Comparison of ENCODE assay signal across 25 mouse cellular contexts in the genomic region with DNA sequence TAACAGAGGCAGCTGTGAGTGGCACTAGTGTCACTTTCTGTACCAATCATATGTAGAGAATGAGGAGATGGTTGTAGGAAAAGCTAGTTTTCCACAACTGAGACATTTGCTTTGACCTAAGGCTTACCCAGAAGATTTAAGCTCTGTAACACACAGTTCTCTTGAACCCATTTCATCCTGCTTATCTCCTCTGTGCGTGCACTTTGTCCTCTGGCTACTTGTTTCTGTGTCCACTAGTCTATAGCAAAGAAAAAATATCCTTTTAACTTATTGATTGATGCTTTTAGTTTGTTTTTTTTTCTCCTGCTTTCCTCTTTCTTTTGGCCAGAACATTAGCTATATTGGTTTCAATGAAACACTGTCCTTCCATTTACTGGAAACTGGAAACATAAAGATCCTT. TPM values are rescaled to one million over a fixed set of nuclear protein-coding genes. Genes with fewer than 3 reads are reported as not detected.
"Had no signal": no experiment of that assay in that cellular context is flagged by ENCODE, and none has a peak within 500 bp of the region (broad histone marks: within the 10 kb centered on the region; RNA-seq: fewer than 3 reads in every experiment).

No protein-coding gene starts in this region.

- H3K36me3 ChIP-seq: neural tube, embryonic 13.5 days; neural tube, embryonic 15.5 days; stomach, embryonic 15.5 days had no signal

- H3K27me3 ChIP-seq: neural tube, embryonic 13.5 days; neural tube, embryonic 15.5 days; stomach, embryonic 15.5 days had no signal

- H3K4me1 ChIP-seq: neural tube, embryonic 13.5 days; neural tube, embryonic 15.5 days; stomach, embryonic 15.5 days had no signal

- H3K4me2 ChIP-seq: neural tube, embryonic 13.5 days; neural tube, embryonic 15.5 days; stomach, embryonic 15.5 days had no signal

- H3K4me3 ChIP-seq: neural tube, embryonic 13.5 days; neural tube, embryonic 15.5 days; stomach, embryonic 15.5 days had no signal

- H3K27ac ChIP-seq: neural tube, embryonic 13.5 days; neural tube, embryonic 15.5 days; stomach, embryonic 15.5 days; stomach, postnatal 0 days had no signal

- DNase-seq: retina, postnatal 1 day; right cerebral cortex, adult 18-20 months; right cerebral cortex, postnatal 14 days; right cerebral cortex, postnatal 25 days; right cerebral cortex, postnatal 4 days; spleen, adult 18-20 months; thymus, adult 18-20 months; thymus, adult 2 months; thymus, postnatal 14 days; thymus, postnatal 25 days; thymus, postnatal 36 days; thymus, postnatal 4 days had no signal

- H3K9me3 ChIP-seq: neural tube, embryonic 13.5 days; neural tube, embryonic 15.5 days; stomach, embryonic 15.5 days had no signal

- H3K9ac ChIP-seq: neural tube, embryonic 13.5 days; neural tube, embryonic 15.5 days; stomach, embryonic 15.5 days had no signal

RNA-seq across cellular contexts. Expression of gene Slco1a1, which starts 15.7 kb away (rescaled TPM):
- total RNA-seq: neutrophil, adult 5-6 weeks had no signal
- polyA plus RNA-seq: neural tube, embryonic 13.5 days; neural tube, embryonic 14.5 days; neural tube, embryonic 15.5 days; small intestine, adult 2 months; spleen, adult 2 months; stomach, embryonic 14.5 days; stomach, embryonic 15.5 days; stomach, embryonic 16.5 days; stomach, postnatal 0 days; testis, adult 2 months; thymus, adult 2 months; thymus, postnatal 0 days had no signal

RNA-seq across cellular contexts. Expression of gene Gm6614, which starts 48.8 kb away (rescaled TPM):
- total RNA-seq: neutrophil, adult 5-6 weeks had no signal
- polyA plus RNA-seq: neural tube, embryonic 13.5 days; neural tube, embryonic 15.5 days; small intestine, adult 2 months; spleen, adult 2 months; stomach, embryonic 14.5 days; stomach, embryonic 15.5 days; stomach, embryonic 16.5 days; stomach, postnatal 0 days; testis, adult 2 months; thymus, adult 2 months; thymus, postnatal 0 days; urinary bladder, adult 2 months had no signal
